Mouse (Mus musculus): ENCODE results near the gene Dmrta2. TPM values are rescaled to one million over a fixed set of nuclear protein-coding genes. Genes with fewer than 3 reads are reported as not detected.

Gene Dmrta2
- polyA plus RNA-seq, 1 experiment from 2014 or later: not detected

DNA sequence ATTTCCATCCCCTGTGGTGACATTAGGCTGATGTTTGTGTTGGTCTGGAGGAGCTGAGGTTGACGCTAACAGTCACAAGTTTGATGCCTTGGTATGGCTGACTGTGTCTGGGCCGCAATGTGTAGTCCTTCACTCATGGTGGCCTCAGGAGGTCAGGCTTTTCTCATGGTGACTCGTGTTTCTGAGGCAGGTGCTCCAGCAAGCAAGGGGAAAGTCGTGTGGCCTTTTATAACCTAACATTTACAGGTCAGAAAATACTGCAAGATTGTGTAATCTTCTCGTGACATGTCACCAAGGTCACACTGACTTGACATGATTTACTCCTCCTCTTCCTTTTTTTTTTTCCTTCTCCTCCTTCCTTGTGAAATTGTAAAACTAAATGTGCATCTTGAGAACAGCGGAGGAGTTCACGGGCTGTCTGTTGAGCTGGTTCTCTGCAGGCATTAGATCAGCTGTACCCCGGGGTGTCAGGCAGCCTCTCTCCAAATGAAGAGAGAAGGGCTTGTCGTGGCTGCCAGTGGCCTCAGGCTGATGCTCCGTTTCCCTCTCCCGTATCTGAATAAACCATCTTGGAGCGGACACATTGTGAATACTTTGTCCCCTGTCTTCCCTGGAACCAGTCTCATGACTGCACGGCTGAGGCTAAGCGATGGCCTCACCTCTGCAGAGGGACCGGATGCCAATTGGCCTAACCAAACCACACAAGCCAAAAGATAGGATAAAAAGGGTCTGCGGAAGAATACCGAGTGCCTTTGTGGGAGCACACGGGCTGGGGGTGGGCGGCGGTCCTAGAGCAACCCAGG is 9.9 kb downstream of the Dmrta2 start:
- H3K36me3 ChIP-seq (replicated peaks): no peaks in the 10 kb centered on the region
- 2% methylated on average over 19 of the region's 20 CpGs for WGBS (ENCODE audit: insufficient replicate concordance)

GRCm38 (mm10) chr4:109988411-109988810 is 10.6 kb downstream of the Dmrta2 start:
- Histone ChIP-seq H3K4me1 (replicated peaks) (peaks cover 3% of the 10 kb centered on the region; the same call in 1 of the 2 replicates), H3K9me3 (replicated peaks) (no peaks in the 10 kb centered on the region), H3K27me3 (peaks cover 92% of the 10 kb centered on the region), H3K9ac (no peak overlapping the region), H3K27ac (replicated peaks) (no peak overlapping the region), H3K4me2 (no peak overlapping the region), H3K36me3 (replicated peaks) (no peaks in the 10 kb centered on the region), H3K4me3 (replicated peaks) (no peak overlapping the region)
- WGBS (ENCODE audit: insufficient replicate concordance): 10% methylated on average over 4 of the region's 5 CpGs
- no peak for ATAC-seq (ENCODE audit: insufficient read depth)

More for the DNA sequence above, 9.9 kb downstream of the Dmrta2 start:
- ATAC-seq (ENCODE audit: insufficient read depth): no peak
- Histone ChIP-seq H3K4me3 (replicated peaks) (no peak overlapping the region), H3K4me1 (replicated peaks) (peaks cover 4% of the 10 kb centered on the region; the same call in 1 of the 2 replicates), H3K9ac (no peak overlapping the region), H3K4me2 (no peak overlapping the region), H3K27me3 (peaks cover 94% of the 10 kb centered on the region), H3K9me3 (replicated peaks) (no peaks in the 10 kb centered on the region), H3K27ac (replicated peaks) (no peak overlapping the region)

DNA sequence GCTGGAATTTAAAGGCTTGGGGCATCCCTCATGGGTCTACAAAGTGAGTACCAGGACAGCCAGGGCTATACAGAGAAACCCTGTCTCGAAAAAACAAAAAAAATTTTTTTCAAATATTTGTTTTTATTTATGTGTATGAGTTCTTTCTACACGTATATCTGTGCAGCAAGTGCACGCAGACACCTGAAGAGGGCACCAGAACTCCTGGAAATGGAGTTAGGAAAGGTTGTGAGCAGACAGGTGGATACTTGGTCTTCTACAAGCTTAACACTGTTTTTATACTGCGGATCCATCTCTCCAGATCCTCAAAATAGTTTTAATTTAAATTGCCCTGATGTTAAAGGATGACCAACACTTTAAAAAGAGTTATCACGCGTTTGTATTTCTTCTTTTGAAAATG is 11.4 kb downstream of the Dmrta2 start:
- Histone ChIP-seq H3K27me3 (peaks cover 92% of the 10 kb centered on the region), H3K9ac (no peak overlapping the region), H3K36me3 (replicated peaks) (no peaks in the 10 kb centered on the region), H3K4me1 (replicated peaks) (no peaks in the 10 kb centered on the region), H3K27ac (replicated peaks) (no peak overlapping the region), H3K4me2 (no peak overlapping the region), H3K4me3 (replicated peaks) (no peak overlapping the region), H3K9me3 (replicated peaks) (no peaks in the 10 kb centered on the region)
- no peak for ATAC-seq (ENCODE audit: insufficient read depth)
- WGBS (ENCODE audit: insufficient replicate concordance): 25% methylated on average over 6 of the region's 6 CpGs

- WGBS (ENCODE audit: insufficient replicate concordance): 56% methylated on average over 1 of the region's 1 CpGs
- H3K9me3 ChIP-seq (replicated peaks): no peaks in the 10 kb centered on the region
- no peak for ATAC-seq (ENCODE audit: insufficient read depth)
- no peak overlapping the region for H3K4me3 ChIP-seq (replicated peaks)
- no peak overlapping the region for H3K27ac ChIP-seq (replicated peaks)
- no peak overlapping the region for H3K9ac ChIP-seq
- no peaks in the 10 kb centered on the region for H3K4me1 ChIP-seq (replicated peaks)
- H3K4me2 ChIP-seq: no peak overlapping the region
- no peaks in the 10 kb centered on the region for H3K36me3 ChIP-seq (replicated peaks)
- H3K27me3 ChIP-seq: no peaks in the 10 kb centered on the region
Measured at GRCm38 (mm10) chr4:110006044-110006443, 28.2 kb downstream of the Dmrta2 start.

DNA sequence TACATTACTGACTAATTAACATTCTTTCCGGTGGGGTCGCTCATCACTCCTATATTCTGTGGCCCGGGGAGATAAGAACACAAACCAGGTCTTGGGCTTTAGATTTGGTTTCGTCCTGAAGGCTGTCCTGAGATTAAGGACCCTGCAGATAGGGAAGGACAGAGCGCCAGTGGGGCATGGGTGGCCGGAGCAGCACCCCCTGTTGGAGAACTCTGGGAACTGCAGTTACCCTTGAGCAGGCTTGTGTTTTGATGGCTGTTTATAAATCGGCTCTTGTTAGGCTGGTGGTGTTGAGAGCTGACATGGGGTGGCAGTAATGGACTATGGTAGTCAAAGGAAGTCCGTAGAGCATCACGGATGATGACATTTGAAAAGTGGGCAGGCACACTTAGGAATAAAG is 41.3 kb downstream of the Dmrta2 start:
- WGBS (ENCODE audit: insufficient replicate concordance): 31% methylated on average over 9 of the region's 9 CpGs

GRCm38 (mm10) chr4:110020255-110020654 is 42.4 kb downstream of the Dmrta2 start:
- Histone ChIP-seq H3K27ac (replicated peaks) (no peak overlapping the region), H3K9me3 (replicated peaks) (no peaks in the 10 kb centered on the region), H3K4me1 (replicated peaks) (no peaks in the 10 kb centered on the region), H3K4me3 (replicated peaks) (no peak overlapping the region), H3K36me3 (replicated peaks) (no peaks in the 10 kb centered on the region), H3K27me3 (peaks cover 15% of the 10 kb centered on the region; the same call in 1 of the 2 replicates), H3K9ac (no peak overlapping the region), H3K4me2 (no peak overlapping the region)
- ATAC-seq (ENCODE audit: insufficient read depth): no peak
- 10% methylated on average over 12 of the region's 12 CpGs for WGBS (ENCODE audit: insufficient replicate concordance)

More for the DNA sequence above, 41.3 kb downstream of the Dmrta2 start:
- H3K9me3 ChIP-seq (replicated peaks): no peaks in the 10 kb centered on the region
- H3K4me2 ChIP-seq: no peak overlapping the region
- no peaks in the 10 kb centered on the region for H3K4me1 ChIP-seq (replicated peaks)
- no peak overlapping the region for H3K4me3 ChIP-seq (replicated peaks)
- no peak overlapping the region for H3K9ac ChIP-seq
- peaks cover 15% of the 10 kb centered on the region; the same call in 1 of the 2 replicates for H3K27me3 ChIP-seq
- H3K27ac ChIP-seq (replicated peaks): no peak overlapping the region
- no peak for ATAC-seq (ENCODE audit: insufficient read depth)
- no peaks in the 10 kb centered on the region for H3K36me3 ChIP-seq (replicated peaks)

- Histone ChIP-seq H3K4me3 (replicated peaks) (no peak overlapping the region), H3K36me3 (replicated peaks) (no peaks in the 10 kb centered on the region), H3K9ac (no peak overlapping the region), H3K27me3 (peaks cover 15% of the 10 kb centered on the region; the same call in 1 of the 2 replicates), H3K4me1 (replicated peaks) (no peaks in the 10 kb centered on the region), H3K4me2 (no peak overlapping the region), H3K27ac (replicated peaks) (no peak overlapping the region), H3K9me3 (replicated peaks) (no peaks in the 10 kb centered on the region)
- 14% methylated on average over 25 of the region's 25 CpGs for WGBS (ENCODE audit: insufficient replicate concordance)
- no peak for ATAC-seq (ENCODE audit: insufficient read depth)
Measured at GRCm38 (mm10) chr4:110021956-110022625, 44.2 kb downstream of the Dmrta2 start.

DNA sequence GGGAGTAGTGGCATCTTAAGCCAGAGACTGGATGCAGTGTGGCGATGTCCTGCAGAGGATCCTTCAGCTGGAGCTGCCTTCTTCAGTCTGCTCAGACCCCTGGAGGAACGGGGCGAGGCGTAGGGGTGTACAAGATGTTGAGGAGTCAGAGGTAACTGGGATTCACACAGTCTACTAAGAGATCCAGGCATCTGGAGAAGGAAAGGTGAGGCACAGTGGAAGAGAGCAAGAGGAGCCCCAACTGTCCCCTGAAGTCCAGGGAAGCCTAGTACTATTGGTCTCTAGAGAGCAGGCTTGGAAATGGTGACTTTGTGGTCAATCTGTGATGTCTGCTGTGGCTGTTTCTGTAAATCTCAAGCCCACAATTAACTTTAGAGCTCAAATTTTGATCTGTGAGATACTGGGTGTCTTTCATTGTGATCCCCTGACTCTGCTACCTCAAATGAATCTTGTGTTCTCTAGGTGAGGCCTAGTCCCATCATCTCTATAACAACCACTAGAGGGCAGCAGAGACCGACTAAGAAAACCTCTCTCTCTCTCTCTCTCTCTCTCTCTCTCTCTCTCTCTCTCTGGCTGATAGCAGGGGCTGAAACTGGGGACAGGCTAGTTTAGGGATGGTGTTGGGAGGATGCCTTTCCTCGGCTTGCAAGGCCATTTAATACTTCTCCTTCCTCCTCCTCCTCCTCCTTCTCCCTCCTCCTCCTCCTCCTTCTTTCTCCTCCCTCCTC is 50.8 kb downstream of the Dmrta2 start:
- H3K4me3 ChIP-seq (replicated peaks): no peak overlapping the region
- no peak for ATAC-seq (ENCODE audit: insufficient read depth)
- WGBS (ENCODE audit: insufficient replicate concordance): 52% methylated on average over 6 of the region's 6 CpGs
- H3K27me3 ChIP-seq: peaks cover 4% of the 10 kb centered on the region; the same call in 1 of the 2 replicates
- no peaks in the 10 kb centered on the region for H3K4me1 ChIP-seq (replicated peaks)
- no peaks in the 10 kb centered on the region for H3K36me3 ChIP-seq (replicated peaks)
- no peak overlapping the region for H3K27ac ChIP-seq (replicated peaks)
- no peak overlapping the region for H3K4me2 ChIP-seq
- H3K9me3 ChIP-seq (replicated peaks): no peaks in the 10 kb centered on the region
- no peak overlapping the region for H3K9ac ChIP-seq

DNA sequence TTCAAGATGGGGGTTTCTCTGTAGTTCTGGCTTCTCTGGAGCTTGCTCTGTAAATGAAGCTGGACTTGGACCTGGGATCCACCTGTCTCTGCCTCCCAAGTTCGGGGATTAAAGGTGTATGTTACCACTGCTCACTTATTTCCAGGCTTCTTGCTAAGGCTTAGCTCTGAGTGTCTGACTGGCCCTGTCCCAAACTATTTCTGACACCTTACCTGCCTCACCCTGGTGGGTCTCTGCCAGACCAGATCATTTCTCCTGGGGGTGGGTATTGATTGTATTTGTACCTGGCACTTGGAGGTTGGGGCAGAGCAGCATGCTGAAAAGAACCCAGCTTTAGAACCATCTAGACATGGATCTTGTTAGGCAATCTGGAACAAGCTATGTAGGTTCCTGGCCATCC is 51.6 kb downstream of the Dmrta2 start:
- H3K9ac ChIP-seq: no peak overlapping the region
- H3K36me3 ChIP-seq (replicated peaks): no peaks in the 10 kb centered on the region
- no peaks in the 10 kb centered on the region for H3K4me1 ChIP-seq (replicated peaks)
- H3K27me3 ChIP-seq: peaks cover 4% of the 10 kb centered on the region; the same call in 1 of the 2 replicates
- no peaks in the 10 kb centered on the region for H3K9me3 ChIP-seq (replicated peaks)
- no peak overlapping the region for H3K4me2 ChIP-seq
- WGBS (ENCODE audit: insufficient replicate concordance): 42% methylated on average over 1 of the region's 1 CpGs
- no peak overlapping the region for H3K27ac ChIP-seq (replicated peaks)
- H3K4me3 ChIP-seq (replicated peaks): no peak overlapping the region
- no peak for ATAC-seq (ENCODE audit: insufficient read depth)

Measured in liver, embryonic 15.5 days (tissue).